Mouse (Mus musculus) stomach, postnatal 0 days (tissue): ENCODE measurements at regions not wholly inside any gene's neighbourhood (a gene's known extent, or its start where the extent isn't known, plus 50 kb on each side); places are given as distances from the start of the nearest gene placed in this dataset.
A peak's percentile ranks its signal among the peaks of the same experiment; 100 is the strongest.

ENCODE experiments used
- CTCF ChIP-seq: IDR thresholded peaks from 2 replicates; pipeline ENCODE4 v1.5.1; 2016; ENCODE audit warnings: antibody characterized with exemption, low read depth, mild to moderate bottlenecking, moderate library complexity
- EP300 ChIP-seq: optimal IDR thresholded peaks from 2 replicates; pipeline ENCODE3; 2016; ENCODE audit warnings: antibody characterized with exemption

DNA sequence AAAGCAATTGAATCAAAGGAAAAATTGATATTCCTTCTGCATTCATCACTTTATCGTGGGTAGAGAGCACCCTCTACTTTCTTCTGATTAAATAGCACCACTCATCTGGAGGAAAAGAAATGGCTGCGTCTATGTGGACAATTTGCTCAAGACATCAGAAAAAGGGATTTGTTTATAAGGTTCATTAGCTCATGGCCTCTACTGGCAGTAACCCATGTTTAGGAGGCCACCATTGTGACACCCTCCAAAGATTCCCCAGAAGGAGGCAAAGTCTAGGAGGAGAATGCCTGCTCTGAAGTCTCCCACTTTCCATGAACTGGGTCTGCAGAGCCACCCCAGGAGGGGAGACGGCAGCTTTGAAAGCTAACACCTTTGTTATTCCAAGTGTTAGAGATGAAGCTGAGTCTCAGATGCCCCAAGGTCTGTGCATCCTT is 147.2 kb upstream of the Plscr5 start:
- TF ChIP-seq CTCF (peak; percentile 49), EP300 (no peak)
